Mouse (Mus musculus) thymus, adult 2 months (tissue): ENCODE measurements around the gene Fam136a.

Experiments
- CTCF ChIP-seq: fragments of 200-500 bp; IDR thresholded peaks from 2 replicates; pipeline ENCODE4 v1.5.1; 2012; ENCODE audit warnings: mild to moderate bottlenecking, control low read depth, low read length, moderate library complexity, borderline replicate concordance; ENCODE audit not compliant: control insufficient read depth, poor library complexity, insufficient read depth; ENCODE audit errors: extremely low read depth
- POLR2A ChIP-seq: fragments of 200-500 bp; IDR thresholded peaks from 2 replicates; pipeline ENCODE4 v1.6.1; 2012; ENCODE audit warnings: mild to moderate bottlenecking, low read length, control low read depth, moderate library complexity; ENCODE audit not compliant: control insufficient read depth, poor library complexity, insufficient read depth; ENCODE audit errors: extremely low read depth

- TF ChIP-seq POLR2A (no peak), CTCF (no peak)
These were observed 35.5 kb downstream of the Fam136a start for GRCm38 (mm10) chr6:86400972-86401371.
